Mouse (Mus musculus) urinary bladder, postnatal 36 days (tissue): ENCODE data around the gene Hoxa5.
A peak's percentile ranks its signal among the peaks of the same experiment; 100 is the strongest.

Experiments used
- DNase-seq, 2 experiments: peaks; one replicate each; pipeline ENCODE4 v3.0.0; 2022; ENCODE audit warnings: low spot score in 2 of 2, mixed read lengths in 1 of 2

The Hoxa5 gene

DNA sequence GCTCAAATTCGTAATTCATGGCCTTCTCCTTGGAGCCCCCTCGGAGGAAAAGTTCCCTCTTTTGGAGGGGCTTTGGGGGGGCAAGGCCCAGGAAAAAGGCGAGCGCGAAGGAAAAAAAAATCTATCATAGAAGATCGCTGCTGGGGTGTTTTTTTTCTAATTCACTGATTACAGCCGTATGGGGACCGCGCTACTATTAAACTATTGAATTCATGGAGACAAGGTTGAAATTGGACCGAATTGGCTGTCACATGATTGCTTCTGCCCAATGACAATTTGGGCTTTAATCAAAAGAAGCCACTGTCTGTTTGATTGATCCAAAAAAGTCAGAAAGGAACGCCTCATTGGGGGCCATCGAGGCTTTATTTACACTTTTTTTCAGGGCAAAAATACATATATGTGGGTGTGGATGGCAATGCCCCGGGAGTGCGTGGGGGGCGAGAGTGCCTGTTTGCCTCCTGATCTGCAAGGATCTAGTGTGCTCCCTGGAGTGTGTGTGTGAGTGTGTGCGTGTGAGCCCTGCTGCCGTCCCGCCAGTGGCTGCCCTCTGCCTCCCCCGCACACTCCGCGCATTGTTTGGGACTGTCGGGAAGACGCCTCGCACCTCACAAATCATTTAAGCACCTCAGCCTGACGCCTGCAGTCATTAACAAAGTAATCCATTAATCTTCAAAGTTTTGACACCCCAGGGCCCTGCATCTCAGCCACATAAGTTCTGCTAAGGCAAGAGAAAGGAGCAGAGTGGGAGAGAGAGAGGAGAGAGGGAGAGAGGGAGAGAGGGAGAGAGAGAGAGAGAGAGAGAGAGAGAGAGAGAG lies 39.6 kb downstream of the Hoxa5 start, which contains the start of gene Hoxa2:
Gene Hoxa2 (minus strand): TSS at position 206 of the 815 bp plus-strand sequence.
- no peak for DNase-seq

DNA sequence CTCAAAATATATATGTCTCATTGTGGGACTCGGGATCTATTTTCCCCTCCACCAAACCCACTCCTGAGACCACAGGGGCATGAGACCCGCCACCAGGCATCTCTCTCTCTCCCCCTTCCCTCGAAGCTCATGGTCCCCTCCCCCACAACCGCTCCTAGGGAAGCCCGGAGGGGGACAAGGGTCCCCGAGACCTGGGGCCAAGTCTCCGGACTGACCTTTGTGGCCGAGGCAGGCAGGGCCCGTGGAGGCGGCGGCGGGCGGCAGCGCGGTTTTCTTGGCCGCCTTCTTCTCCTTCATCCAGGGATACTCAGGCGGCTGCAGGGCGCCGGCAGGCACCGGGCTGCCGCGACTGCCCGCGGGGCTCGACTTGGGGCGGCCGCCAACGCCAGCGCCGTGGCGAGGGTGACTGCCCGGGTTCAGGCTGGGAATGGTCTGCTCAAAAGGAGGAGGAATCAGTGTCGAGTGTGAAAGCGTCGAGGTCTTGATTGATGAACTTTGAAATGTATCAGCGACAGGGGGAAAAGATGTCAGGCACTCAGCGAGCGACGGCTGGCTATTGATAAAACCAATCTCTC lies 40.2 kb downstream of the Hoxa5 start:
- DNase-seq: no peak

DNA sequence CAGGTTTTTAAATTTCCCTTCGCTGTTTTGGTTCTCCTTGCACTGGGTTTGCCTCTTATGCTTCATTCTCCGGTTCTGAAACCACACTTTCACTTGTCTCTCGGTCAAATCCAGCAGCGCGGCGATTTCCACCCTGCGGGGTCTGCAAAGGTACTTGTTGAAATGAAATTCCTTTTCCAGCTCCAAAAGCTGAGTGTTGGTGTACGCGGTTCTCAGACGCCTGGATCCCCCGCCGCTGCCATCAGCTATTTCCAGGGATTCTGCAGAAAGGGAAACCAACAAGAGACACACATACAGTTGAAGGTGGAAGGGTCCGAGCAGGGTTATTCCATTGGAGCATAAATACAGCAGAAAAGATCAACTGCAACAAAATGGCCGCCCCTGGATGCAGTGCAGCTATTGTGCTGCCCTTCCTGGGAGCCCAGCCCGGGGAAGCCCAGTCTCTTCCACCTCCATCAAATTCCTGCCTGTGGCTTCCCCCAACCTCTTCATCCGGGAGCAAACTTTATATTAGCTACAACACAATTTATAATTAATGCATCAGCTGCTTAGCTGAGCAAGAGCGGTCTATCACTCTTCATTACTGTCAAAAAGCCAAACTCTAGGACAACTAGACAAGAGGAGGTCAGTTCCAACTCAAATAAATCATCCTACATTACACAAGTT lies 40.9 kb downstream of the Hoxa5 start:
- no peak for DNase-seq

DNA sequence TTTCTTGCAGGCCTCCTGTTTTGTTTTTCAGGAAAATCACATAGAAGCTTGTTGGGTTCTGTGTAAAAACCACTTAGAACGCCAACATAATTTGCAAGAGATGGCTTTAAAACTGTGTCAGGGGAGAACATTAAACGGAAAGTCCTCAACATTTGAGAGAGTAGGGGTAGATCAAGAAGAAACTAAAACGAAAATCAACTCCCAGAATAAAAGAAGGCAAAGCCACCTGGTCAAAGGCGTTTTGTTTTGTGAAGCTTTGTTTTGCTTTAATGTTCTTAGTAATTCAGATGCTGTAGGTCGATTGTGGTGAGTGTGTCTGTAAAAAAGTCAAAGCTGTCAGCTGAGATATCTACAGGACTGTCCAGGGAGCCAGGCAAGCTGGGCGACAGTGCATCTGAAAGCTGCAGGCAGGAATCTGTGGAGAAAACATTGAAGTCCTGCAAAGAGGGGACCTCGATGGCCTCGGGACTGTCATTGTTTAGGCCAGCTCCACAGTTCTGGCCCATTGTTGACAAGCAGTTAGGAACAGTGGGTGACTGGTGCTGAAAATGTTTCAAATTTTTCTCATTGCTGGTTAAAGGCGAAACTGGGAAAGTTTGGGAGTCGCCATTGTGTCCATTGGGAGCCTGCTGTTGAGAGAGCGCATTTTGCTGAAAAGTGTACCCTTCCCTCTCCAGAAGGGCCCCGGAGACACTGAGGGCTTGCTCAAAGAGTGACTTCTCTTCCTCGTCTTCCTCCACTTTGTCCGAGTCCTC lies 41.6 kb downstream of the Hoxa5 start:
- no peak for DNase-seq

DNA sequence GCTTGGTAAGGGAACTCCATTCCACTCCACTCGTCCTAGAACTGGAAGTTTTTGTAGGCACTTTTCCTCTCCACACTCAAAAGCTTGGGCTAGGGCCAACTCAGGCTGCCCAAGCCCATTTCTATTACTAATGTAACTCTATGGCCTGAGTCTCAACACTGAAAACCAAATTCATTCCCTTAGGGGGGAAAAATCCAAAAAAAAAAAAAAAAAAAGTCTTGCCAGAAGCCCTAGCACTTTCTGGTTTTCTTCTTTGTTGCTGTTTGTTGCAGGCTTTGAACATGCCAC lies 42.4 kb downstream of the Hoxa5 start:
- DNase-seq: no peak

DNA sequence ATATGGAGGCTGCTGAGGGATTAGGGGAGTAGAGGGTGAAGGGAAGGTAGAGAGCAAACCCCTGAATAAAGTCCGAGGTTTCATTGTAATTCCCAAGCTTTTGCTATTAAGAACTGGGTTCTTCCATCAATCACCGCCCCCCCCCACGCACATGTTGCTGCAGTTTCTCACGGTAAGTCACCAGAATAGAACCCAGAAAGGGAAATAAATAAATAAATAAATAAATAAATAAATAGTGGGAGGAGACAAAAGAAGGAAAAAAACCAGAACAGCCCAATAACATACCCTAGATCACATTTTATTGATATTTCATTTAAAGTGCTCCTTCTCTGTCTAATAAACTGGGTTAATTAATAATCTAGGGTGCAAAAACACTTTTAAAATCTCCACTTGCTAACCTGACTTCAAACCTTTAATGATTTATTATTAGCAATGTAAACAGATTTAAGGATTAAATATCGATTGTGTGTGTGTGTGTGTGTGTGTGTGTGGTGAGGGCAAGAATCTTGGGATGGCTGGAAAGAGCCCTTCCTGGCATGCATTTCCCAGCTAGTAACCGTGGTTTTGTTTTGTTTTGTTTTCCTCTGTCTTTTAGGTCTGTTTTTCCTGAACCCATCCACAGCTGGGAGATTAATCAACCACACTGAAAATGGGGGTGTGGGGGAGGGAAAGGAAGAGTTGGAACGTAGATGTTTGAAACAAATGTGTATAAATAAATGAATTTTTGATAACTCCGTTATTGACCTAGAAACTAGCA lies 42.9 kb downstream of the Hoxa5 start:
- DNase-seq: no peak

DNA sequence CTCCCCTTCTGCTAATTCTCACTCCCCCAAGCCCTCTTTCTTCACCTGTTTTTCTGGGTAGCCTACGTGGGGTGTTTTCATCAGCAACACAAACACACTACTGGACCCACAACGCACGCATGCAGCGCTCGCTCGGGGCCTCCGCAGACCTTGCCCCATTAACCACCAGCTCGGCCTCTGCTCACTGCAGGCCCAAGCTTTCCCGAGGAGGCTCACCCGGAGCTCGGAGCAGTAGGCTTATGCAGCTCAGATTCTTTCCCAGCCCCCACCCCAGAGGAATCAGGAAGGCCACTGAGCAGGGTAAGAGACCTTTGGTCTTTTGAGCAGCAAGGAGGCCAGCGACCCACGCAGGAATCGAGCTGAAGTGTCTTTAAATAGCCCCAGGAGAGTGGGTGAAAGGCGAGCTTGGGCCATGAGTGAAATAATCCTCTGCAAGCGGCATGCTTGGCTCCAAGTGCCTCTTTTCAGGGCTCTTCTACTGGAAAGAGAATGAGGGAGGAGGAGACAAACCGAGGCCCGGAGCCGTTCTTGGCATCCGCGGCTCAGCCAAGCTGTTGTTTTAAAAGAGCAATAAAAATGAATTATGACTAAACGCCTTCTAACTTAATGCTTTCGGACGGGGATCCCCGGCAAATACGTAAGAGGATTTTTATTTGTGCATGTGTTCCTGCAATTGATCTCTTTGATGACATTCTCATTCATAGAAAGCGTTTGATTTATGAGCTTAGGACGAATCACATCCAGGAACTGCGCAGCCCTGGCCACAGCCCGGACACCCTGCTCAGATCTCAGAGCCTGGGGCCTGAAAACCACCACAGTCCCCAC lies 43.7 kb downstream of the Hoxa5 start:
- peak in 1 of 2 experiments; percentile 75 for DNase-seq

DNA sequence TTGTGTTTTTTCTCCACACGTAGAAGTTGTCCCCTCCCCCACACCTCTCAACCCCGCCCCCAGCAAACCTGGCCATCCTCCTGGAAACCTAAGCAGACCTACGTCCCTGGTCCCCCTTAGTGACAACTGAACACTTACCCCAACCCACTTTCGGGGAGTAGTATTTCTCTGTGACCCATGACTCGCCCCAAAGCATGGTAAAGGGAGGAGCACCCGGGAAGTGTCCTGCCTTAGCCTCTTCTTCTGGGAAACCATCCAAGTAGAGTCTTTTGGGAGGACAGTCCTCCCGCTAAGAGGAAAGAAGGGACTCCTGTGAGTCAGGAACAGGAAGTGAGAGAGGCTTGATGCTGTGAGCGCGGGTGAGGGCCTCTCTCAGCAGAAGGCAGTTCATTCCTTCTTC lies 44.4 kb downstream of the Hoxa5 start:
- DNase-seq: no peak

DNA sequence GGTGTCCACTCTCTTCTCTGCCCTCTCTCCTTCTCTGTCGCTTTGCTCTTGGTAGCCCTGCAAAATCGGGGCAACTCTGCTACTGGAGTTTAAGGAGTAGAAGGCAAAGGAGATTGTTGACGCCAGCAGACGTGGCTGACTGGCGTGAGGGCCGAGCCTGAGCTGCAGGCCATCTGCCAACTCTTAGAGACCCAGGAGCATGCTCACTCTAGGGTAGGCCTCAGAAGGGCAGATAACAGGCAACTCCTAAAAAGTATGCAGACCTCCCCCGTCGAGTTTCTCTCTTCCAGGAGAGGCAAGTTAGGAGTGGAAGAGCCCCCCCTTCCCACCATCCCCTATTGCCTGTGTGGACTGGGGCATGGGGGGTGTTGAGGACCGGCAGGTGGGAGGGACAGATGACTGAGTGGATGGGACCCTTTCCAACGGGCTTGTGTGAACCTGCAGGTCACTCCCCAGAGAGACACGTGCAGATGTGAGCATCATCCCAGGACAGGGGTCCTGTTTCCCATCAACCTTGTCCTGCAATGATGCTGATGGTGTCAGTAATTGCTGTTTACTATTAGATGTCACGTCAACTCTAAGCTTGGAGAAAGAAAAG lies 45.1 kb downstream of the Hoxa5 start:
- DNase-seq: no peak

DNA sequence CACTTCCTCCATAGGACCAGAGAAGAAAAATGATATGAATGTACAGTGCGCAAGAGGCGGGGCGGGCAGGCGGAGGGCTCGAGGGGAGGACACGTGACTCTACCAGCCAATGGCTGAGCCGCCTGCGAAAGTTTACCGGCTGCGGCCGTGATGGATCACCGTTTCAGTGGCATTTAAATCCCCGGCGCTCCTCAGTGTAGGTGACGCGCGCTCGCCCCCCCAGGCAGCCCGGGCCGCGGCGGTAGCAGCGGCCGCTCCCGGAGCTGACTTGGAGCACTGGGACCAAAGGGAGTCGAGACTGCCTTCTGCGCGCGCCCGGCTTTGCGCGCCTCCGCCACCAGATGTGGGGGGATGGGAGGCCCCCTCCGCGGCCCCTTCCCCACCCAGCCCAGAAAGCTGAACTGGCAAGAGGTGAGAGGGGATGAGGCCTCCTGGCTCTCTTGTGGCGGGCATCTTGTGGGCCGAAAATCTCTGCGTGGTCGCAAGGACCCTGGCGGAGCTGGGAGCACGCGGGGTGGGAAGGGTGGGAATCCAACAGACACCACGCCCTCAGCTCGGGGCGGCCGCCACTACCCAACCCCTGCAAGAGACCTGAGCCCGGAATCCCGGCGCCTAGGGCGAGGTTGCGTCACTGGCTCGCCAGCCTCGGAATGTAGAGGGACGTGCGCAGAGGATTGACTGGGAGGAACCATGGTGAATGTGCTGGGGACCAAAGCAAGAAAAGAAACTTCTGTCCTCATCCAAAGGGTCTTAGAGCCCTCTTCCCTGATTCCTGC lies 45.9 kb downstream of the Hoxa5 start, which contains the start of gene Hoxa1:
Gene Hoxa1 (minus strand): TSS at position 42 of the 776 bp plus-strand sequence.
- DNase-seq: peak; percentile 59 to 81

DNA sequence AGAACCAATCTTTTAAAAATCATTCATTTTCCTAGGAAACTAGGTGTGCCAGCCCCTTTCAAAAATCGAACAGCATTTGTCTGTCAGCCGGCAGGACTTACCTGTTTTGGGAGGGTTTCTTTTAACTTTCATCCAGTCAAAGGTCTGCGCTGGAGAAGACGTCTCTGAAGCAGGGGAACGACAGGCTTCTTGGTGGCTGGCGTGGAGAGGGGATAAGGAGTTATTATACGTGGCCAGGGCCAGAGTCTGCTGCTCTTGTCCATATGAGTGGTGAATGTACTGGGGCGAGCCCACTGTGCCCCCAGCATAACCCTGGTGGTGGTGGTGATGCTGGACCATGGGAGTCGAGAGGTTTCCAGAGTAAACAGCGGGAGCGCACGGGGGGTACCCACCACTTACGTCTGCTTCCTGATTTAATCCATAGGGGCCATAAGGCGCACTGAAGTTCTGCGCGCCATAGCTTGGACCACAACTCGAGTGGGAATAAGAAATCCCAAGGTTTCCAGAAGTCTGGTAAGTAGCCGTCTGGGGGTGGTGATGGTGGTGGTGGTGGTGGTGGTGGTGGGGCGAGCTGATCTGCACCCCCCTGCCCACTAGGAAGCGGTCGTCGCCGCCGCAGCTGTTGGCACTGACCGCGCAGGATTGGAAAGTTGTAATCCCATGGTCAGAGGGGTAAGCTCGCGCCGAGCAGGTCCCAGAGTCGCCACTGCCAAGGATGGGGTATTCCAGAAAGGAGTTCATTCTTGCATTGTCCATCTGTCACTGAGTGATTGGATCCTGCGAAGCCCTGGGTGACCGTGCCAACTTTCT lies 46.7 kb downstream of the Hoxa5 start:
- DNase-seq: no peak

DNA sequence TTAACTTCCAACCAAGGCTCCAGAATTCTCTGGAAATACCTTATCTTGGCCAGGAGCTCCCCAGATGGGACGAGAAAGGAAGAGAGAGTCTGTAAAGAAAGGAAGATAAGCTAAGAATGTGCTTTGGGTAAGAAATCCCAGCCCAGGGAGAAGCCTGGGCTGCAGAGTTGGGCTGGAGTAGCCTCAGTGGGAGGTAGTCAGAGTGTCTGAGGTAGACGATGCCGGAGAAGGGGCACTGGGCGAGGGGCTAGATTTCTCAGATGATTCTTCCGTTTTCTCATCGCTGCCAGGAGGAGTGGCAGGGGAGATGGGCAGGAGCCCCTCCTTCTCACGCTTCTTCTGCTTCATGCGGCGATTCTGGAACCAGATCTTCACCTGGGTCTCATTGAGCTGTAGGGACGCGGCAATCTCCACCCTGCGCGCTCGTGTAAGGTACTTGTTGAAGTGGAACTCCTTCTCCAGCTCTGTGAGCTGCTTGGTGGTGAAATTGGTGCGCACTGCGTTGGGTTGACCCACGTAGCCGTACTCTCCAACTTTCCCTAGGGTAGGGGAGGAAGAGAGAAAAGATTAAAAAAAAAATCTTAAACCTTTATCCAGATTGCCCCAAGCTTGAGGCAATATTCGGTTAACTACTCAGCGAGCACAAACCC lies 47.7 kb downstream of the Hoxa5 start:
- no peak for DNase-seq

DNA sequence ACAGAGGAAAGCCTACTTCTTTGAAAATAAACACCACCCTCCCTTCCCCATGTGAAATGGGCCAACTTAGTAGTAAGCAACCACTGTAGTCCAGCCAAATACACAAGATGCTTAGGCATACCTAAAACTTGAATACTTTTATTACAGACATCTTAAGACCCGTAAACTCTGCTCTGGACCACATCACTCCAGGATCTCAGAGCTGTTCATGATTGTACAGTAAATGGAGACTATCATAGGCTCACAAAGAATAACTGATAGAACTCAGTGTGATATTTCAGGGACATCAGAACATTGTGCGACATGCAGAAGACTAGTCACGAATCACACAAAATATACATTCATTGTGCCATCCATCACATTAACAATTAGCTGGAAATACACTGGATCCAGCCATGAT lies 48.9 kb downstream of the Hoxa5 start:
- DNase-seq: no peak

DNA sequence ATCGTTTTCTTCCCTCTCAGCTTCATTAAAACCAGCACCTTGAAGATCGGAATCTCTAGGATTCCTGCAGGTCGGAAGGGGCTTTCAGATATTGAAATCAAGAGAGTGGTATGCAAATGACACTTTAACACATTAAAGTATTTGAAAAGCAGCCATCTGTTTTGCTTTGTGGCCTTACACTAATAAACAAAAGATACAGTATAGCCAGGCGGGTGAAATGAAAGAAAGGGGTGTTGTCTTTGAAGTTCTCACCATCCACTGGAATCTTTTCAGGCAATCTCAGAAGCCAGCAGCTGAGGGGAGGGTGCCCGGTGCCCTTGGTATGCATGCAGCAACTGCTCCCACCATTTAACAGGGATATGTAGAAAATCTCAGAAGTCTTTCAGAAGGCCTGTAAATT lies 50.3 kb downstream of the Hoxa5 start:
- DNase-seq: no peak

DNA sequence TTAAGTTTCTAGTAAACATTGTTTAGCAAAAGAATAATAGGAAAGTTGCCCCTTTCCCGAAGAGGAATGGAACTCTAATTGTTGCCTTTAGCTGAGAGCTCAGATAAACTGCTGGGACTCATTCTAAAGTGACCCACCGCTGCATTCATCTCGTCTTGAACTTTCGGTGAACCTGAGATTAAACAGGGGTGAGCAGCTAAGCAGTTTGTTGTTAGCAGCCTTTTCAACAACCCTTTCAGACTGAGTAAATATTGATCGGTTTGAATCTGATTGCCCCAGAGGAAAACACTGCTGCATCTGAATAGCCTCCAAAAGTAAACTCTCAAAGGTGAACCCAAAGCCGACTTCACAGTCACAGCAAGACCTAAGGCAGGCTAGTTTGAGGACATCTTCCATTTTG lies 51.1 kb downstream of the Hoxa5 start:
- DNase-seq: no peak

DNA sequence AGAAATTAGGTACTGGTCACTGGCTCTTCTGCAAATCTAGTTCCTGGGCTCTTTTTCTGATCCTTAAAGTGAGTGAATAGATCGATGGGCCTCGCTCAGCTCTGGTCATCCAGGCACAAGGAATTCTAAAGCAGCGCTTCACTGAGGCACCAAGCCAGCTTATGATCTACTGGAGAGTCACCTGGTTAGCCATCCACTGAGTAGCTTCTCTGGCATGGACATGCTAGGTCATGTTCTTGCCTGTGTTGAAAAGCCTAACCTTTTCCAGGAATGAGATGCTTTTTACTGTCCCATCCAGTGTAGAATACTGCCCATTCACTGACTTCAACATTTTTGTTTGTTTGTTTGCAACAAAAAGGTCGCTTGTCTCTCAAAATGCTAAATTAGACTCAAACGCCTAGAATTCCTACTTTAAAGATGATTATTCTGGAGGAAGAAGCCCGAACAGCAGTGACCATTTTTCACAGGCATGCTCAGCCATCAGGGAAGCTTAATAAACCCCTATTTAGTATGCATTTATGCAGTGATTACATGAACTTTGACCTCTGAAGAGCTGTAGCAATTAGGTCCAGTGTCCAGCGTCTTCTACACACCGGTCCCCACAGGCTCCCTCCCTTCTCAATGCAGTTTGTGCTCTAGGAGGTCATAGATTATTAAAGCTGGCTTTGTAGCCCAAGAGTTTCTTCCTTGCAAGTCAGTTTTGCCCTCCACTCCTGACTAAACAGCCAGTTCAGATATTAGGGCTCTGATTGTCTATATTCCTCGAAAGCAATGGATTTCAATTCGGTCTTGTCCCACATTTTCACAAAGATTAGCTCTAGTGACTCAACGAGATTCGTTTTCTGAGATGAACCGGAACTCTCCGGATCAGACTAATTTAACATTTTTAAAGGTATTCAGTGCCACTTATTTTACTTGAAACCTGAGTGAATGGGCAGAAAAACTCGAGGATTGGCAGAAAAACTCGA lies 51.9 kb downstream of the Hoxa5 start:
- no peak for DNase-seq
